Mouse (Mus musculus) MEL (cell line): ENCODE measurements at regions not wholly inside any gene's neighbourhood (a gene's known extent, or its start where the extent isn't known, plus 50 kb on each side); places are given as distances from the start of the nearest gene placed in this dataset.

ENCODE experiments used
- DNase-seq: peaks from one replicate; pipeline ENCODE4 v3.0.0; 2011; ENCODE audit warnings: low read depth, low spot score
- H3K27ac ChIP-seq: 2 replicates; pipeline ENCODE4 v1.5.1; 2012; ENCODE audit warnings: low read depth, mild to moderate bottlenecking, control low read depth, low read length, moderate library complexity; ENCODE audit not compliant: control insufficient read depth
- H3K27me3 ChIP-seq, 2 experiments: fragments of 150-350 bp in 1 of 2; sonication (generic) in 1 of 2; 2 replicates each; pipeline ENCODE4 v1.6.1; 2012; ENCODE audit warnings: low read length in 2 of 2, mild to moderate bottlenecking in 2 of 2, improper control_type of control experiment in 1 of 2, moderate library complexity in 1 of 2; ENCODE audit not compliant: insufficient read depth in 2 of 2, control insufficient read depth in 1 of 2
- H3K36me3 ChIP-seq, 2 experiments: 2 replicates each; pipeline ENCODE4 v1.6.1; 2012 to 2014; ENCODE audit warnings: low read length in 2 of 2, improper control_type of control experiment in 1 of 2, inconsistent platforms in 1 of 2, mild to moderate bottlenecking in 1 of 2; ENCODE audit not compliant: insufficient read depth in 2 of 2, control insufficient read depth in 1 of 2
- H3K4me1 ChIP-seq, 2 experiments: fragments of 150-350 bp in 1 of 2; sonication (generic) in 1 of 2; 2 replicates each; pipeline ENCODE4 v1.6.1; 2012; ENCODE audit warnings: low read length in 2 of 2, improper control_type of control experiment in 1 of 2, mild to moderate bottlenecking in 1 of 2; ENCODE audit not compliant: insufficient read depth in 2 of 2, control insufficient read depth in 1 of 2
- H3K4me3 ChIP-seq, 2 experiments: fragments of 150-350 bp in 1 of 2; sonication (generic) in 1 of 2; 2 replicates each; pipeline ENCODE4 v1.5.1; 2012; ENCODE audit warnings: low read depth in 2 of 2, low read length in 2 of 2, mild to moderate bottlenecking in 2 of 2, moderate library complexity in 2 of 2, control low read depth in 1 of 2, improper control_type of control experiment in 1 of 2; ENCODE audit not compliant: control insufficient read depth in 1 of 2, insufficient read depth in 1 of 2
- H3K79me2 ChIP-seq: 2 replicates; pipeline ENCODE4 v1.6.1; 2012; ENCODE audit warnings: mild to moderate bottlenecking, low read length, moderate library complexity; ENCODE audit not compliant: control insufficient read depth, poor library complexity, insufficient read depth
- H3K9ac ChIP-seq: 2 replicates; pipeline ENCODE4 v1.6.1; 2012; ENCODE audit warnings: low read depth, mild to moderate bottlenecking, control low read depth, low read length, moderate library complexity; ENCODE audit not compliant: control insufficient read depth, poor library complexity, severe bottlenecking
- H3K9me3 ChIP-seq: fragments of 150-350 bp; sonication (generic); replicated peaks from 2 replicates; pipeline ENCODE4 v1.6.1; 2012; ENCODE audit warnings: mild to moderate bottlenecking, low read length, improper control_type of control experiment, moderate library complexity; ENCODE audit not compliant: insufficient read depth
- CHD1 ChIP-seq: IDR thresholded peaks from 2 replicates; pipeline ENCODE4 v1.6.1; 2012; ENCODE audit warnings: low read depth, mild to moderate bottlenecking, inconsistent platforms, low read length, improper control_type of control experiment
- CHD2 ChIP-seq: IDR thresholded peaks from 2 replicates; pipeline ENCODE4 v1.6.1; 2011; ENCODE audit warnings: low read length, improper control_type of control experiment
- CTCF ChIP-seq, 3 experiments: IDR thresholded peaks in 2 of 3; conservative IDR thresholded peaks in 1 of 3; 2 replicates each; pipeline ENCODE4 v1.5.1; 2011 to 2012; ENCODE audit warnings: low read length in 3 of 3, low read depth in 2 of 3, mild to moderate bottlenecking in 2 of 3, improper control_type of control experiment in 1 of 3, inconsistent platforms in 1 of 3, mixed read lengths in 1 of 3, moderate library complexity in 1 of 3; ENCODE audit not compliant: control insufficient read depth in 1 of 3, insufficient read depth in 1 of 3, poor library complexity in 1 of 3, severe bottlenecking in 1 of 3
- E2F4 ChIP-seq: IDR thresholded peaks from 2 replicates; pipeline ENCODE4 v1.6.1; 2011; ENCODE audit warnings: low read depth, low read length, improper control_type of control experiment, borderline replicate concordance
- ELF1 ChIP-seq: IDR thresholded peaks from 2 replicates; pipeline ENCODE4 v1.6.1; 2014; ENCODE audit warnings: low read depth, mild to moderate bottlenecking, inconsistent platforms, low read length, improper control_type of control experiment, moderate library complexity
- EP300 ChIP-seq, 2 experiments: IDR thresholded peaks; 2 replicates each; pipeline ENCODE4 v1.6.1; 2011; ENCODE audit warnings: improper control_type of control experiment in 2 of 2, low read length in 2 of 2, low read depth in 1 of 2, mild to moderate bottlenecking in 1 of 2
- ETS1 ChIP-seq: IDR thresholded peaks from 2 replicates; pipeline ENCODE4 v1.6.1; 2012; ENCODE audit warnings: low read depth, mild to moderate bottlenecking, inconsistent platforms, low read length, improper control_type of control experiment, moderate library complexity
- GATA1 ChIP-seq: IDR thresholded peaks from 2 replicates; pipeline ENCODE4 v1.6.1; 2011; ENCODE audit warnings: low read depth, low read length, improper control_type of control experiment
- HCFC1 ChIP-seq: IDR thresholded peaks from 2 replicates; pipeline ENCODE4 v1.6.1; 2012; ENCODE audit warnings: low read depth, mild to moderate bottlenecking, inconsistent platforms, low read length, improper control_type of control experiment, moderate library complexity
- JUND ChIP-seq: IDR thresholded peaks from 2 replicates; pipeline ENCODE4 v1.6.1; 2011; ENCODE audit warnings: low read depth, mild to moderate bottlenecking, improper control_type of control experiment, low read length
- KAT2A ChIP-seq: conservative IDR thresholded peaks from 2 replicates; pipeline ENCODE4 v1.6.1; 2012; ENCODE audit warnings: low read depth, low read length, improper control_type of control experiment, inconsistent platforms
- MAFK ChIP-seq: IDR thresholded peaks from 2 replicates; pipeline ENCODE4 v1.6.1; 2011; ENCODE audit warnings: low read depth, mild to moderate bottlenecking, low read length, improper control_type of control experiment, borderline replicate concordance
- MAZ ChIP-seq: IDR thresholded peaks from 2 replicates; pipeline ENCODE4 v1.6.1; 2012; ENCODE audit warnings: low read depth, mild to moderate bottlenecking, inconsistent platforms, low read length, improper control_type of control experiment
- MXI1 ChIP-seq: IDR thresholded peaks from 2 replicates; pipeline ENCODE4 v1.6.1; 2011; ENCODE audit warnings: mild to moderate bottlenecking, low read depth, low read length, improper control_type of control experiment
- MYB ChIP-seq: IDR thresholded peaks from 2 replicates; pipeline ENCODE4 v1.6.1; 2011; ENCODE audit warnings: mild to moderate bottlenecking, low read depth, low read length, improper control_type of control experiment
- MYC ChIP-seq: IDR thresholded peaks from 2 replicates; pipeline ENCODE4 v1.6.1; 2011; ENCODE audit warnings: low read depth, mild to moderate bottlenecking, low read length, improper control_type of control experiment, moderate library complexity
- NELFE ChIP-seq: IDR thresholded peaks from 2 replicates; pipeline ENCODE4 v1.6.1; 2011; ENCODE audit warnings: low read depth, low read length, improper control_type of control experiment
- NRF1 ChIP-seq: IDR thresholded peaks from 2 replicates; pipeline ENCODE4 v1.6.1; 2014; ENCODE audit warnings: low read depth, mild to moderate bottlenecking, inconsistent platforms, low read length, improper control_type of control experiment, moderate library complexity; ENCODE audit not compliant: poor library complexity, insufficient read depth, severe bottlenecking
- POLR2A ChIP-seq, 2 experiments: IDR thresholded peaks; 2 replicates each; pipeline ENCODE4 v1.6.1; 2011 to 2012; ENCODE audit warnings: low read length in 2 of 2, mild to moderate bottlenecking in 2 of 2, control low read depth in 1 of 2, improper control_type of control experiment in 1 of 2, low read depth in 1 of 2, moderate library complexity in 1 of 2; ENCODE audit not compliant: control insufficient read depth in 1 of 2, insufficient read depth in 1 of 2, poor library complexity in 1 of 2
- POLR2AphosphoS5 ChIP-seq: IDR thresholded peaks from 2 replicates; pipeline ENCODE4 v1.6.1; 2012; ENCODE audit warnings: low read depth, borderline replicate concordance, mild to moderate bottlenecking, inconsistent platforms, low read length, moderate library complexity, mixed read lengths
- RAD21 ChIP-seq: IDR thresholded peaks from 2 replicates; pipeline ENCODE4 v1.6.1; 2011; ENCODE audit warnings: mild to moderate bottlenecking, low read depth, low read length, improper control_type of control experiment
- RCOR1 ChIP-seq: IDR thresholded peaks from 2 replicates; pipeline ENCODE4 v1.6.1; 2012; ENCODE audit warnings: low read depth, mild to moderate bottlenecking, inconsistent platforms, low read length, improper control_type of control experiment
- SIN3A ChIP-seq: IDR thresholded peaks from 2 replicates; pipeline ENCODE4 v1.6.1; 2012; ENCODE audit warnings: low read length, improper control_type of control experiment, inconsistent platforms
- UBTF ChIP-seq: IDR thresholded peaks from 2 replicates; pipeline ENCODE4 v1.6.1; 2012; ENCODE audit warnings: low read depth, mild to moderate bottlenecking, inconsistent platforms, low read length, improper control_type of control experiment, moderate library complexity, borderline replicate concordance; ENCODE audit not compliant: insufficient read depth
- USF1 ChIP-seq: IDR thresholded peaks from 2 replicates; pipeline ENCODE4 v1.6.1; 2014; ENCODE audit warnings: low read depth, mild to moderate bottlenecking, inconsistent platforms, low read length, improper control_type of control experiment, moderate library complexity
- ZKSCAN1 ChIP-seq: IDR thresholded peaks from 2 replicates; pipeline ENCODE4 v1.6.1; 2012; ENCODE audit warnings: low read depth, mild to moderate bottlenecking, inconsistent platforms, low read length, improper control_type of control experiment, moderate library complexity
- ZMIZ1 ChIP-seq: IDR thresholded peaks from 2 replicates; pipeline ENCODE4 v1.6.1; 2012; ENCODE audit warnings: low read depth, mild to moderate bottlenecking, inconsistent platforms, low read length, improper control_type of control experiment, moderate library complexity
- ZNF384 ChIP-seq: IDR thresholded peaks from 2 replicates; pipeline ENCODE4 v1.6.1; 2012; ENCODE audit warnings: low read depth, mild to moderate bottlenecking, inconsistent platforms, low read length, improper control_type of control experiment

DNA sequence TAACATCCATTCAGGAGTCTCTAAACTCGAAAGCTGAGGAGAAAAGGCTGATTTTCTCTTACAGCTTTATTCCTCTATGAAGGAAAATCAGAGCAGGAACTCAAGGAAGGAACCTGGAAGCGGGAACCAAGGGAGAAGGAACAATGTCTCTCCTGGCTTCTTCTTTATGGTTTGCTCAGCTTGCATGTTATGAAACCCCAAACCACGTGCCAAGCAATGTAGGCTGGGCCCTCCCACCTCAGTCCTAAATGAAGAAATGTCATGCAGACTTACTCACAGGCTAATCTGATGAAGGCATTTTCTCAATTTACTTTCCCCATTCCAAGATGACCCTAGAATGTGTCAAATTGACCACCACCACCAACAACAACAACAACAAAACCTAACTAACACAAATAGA lies 998.4 kb downstream of the Sorcs1 start:
- H3K79me2 ChIP-seq: no peaks in the 10 kb centered on the region
- H3K9me3 ChIP-seq: no peaks in the 10 kb centered on the region
- H3K9ac ChIP-seq: no peak overlapping the region
- H3K4me3 ChIP-seq: no peak overlapping the region
- TF ChIP-seq EP300 (IDR thresholded peaks at IDR 0.05; ENCODE audit: low read depth in 1 of 2, low read length in 2 of 2) (no peak), POLR2A (IDR thresholded peaks at IDR 0.05; ENCODE audit: control insufficient read depth in 1 of 2, insufficient read depth in 1 of 2, low read depth in 1 of 2, low read length in 2 of 2, poor library complexity in 1 of 2) (no peak), MAFK (no peak), MYB (no peak), ELF1 (no peak), SIN3A (no peak), RAD21 (no peak), CHD1 (no peak), RCOR1 (no peak), MXI1 (no peak), CTCF (IDR thresholded peaks at IDR 0.05 in 2 of 3, conservative IDR thresholded peaks at IDR 0.05 in 1 of 3; ENCODE audit: control insufficient read depth in 1 of 3, insufficient read depth in 1 of 3, low read depth in 2 of 3, low read length in 3 of 3, poor library complexity in 1 of 3, severe bottlenecking in 1 of 3) (no peak), POLR2AphosphoS5 (no peak), ZNF384 (no peak), CHD2 (no peak), ZMIZ1 (no peak), UBTF (no peak), HCFC1 (no peak)
- H3K27me3 ChIP-seq: no peaks in the 10 kb centered on the region
- no peak overlapping the region for H3K27ac ChIP-seq
- DNase-seq: no peak
- H3K4me1 ChIP-seq: no peaks in the 10 kb centered on the region
- no peaks in the 10 kb centered on the region for H3K36me3 ChIP-seq

DNA sequence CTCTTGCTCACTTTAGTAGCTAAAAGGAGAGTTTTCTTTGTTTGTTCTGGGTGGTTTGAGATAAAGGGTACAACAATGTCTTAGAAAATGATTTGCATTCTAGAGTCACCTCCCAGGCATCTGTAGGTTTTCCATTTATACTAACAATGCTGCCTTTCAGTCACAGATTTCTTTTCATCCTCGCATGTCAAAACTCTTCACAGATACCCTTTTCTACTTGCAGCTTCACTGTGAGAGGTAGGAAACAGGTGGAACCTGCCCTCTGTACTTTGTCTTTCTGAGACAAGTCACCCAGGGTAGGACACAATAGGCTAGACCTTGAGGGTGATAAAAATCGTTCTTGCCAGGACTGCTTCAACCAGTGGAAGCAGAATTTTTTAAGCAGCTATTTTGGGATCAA lies 1002.5 kb downstream of the Sorcs1 start:
- Histone ChIP-seq H3K4me1 (no peaks in the 10 kb centered on the region), H3K27ac (no peak overlapping the region), H3K36me3 (no peaks in the 10 kb centered on the region), H3K4me3 (no peak overlapping the region), H3K9ac (no peak overlapping the region), H3K79me2 (no peaks in the 10 kb centered on the region), H3K9me3 (no peaks in the 10 kb centered on the region), H3K27me3 (no peaks in the 10 kb centered on the region)
- DNase-seq: no peak
- TF ChIP-seq ZNF384 (no peak), ETS1 (no peak), POLR2AphosphoS5 (no peak), MAZ (no peak), ZKSCAN1 (no peak), MYC (no peak), UBTF (no peak), NELFE (no peak), E2F4 (no peak), MAFK (no peak), NRF1 (no peak), SIN3A (no peak), JUND (no peak), GATA1 (no peak), RCOR1 (no peak), USF1 (no peak), KAT2A (no peak), HCFC1 (no peak), CTCF (IDR thresholded peaks at IDR 0.05 in 2 of 3, conservative IDR thresholded peaks at IDR 0.05 in 1 of 3; ENCODE audit: control insufficient read depth in 1 of 3, insufficient read depth in 1 of 3, low read depth in 2 of 3, low read length in 3 of 3, poor library complexity in 1 of 3, severe bottlenecking in 1 of 3) (no peak)
